Mouse (Mus musculus): ENCODE results near the gene Ern2. TPM values are rescaled to one million over a fixed set of nuclear protein-coding genes. Genes with fewer than 3 reads are reported as not detected.
A peak's percentile ranks its signal among the peaks of the same experiment; 100 is the strongest.

Gene Ern2
- polyA plus RNA-seq, 1 experiment from 2014 or later: 1.0 TPM

GRCm38 (mm10) chr7:122137071-122137470 is 48.9 kb downstream of the Ern2 start:
- H3K9ac ChIP-seq: no peak overlapping the region
- H3K9me3 ChIP-seq (ENCODE audit: control insufficient read depth, low read length): no peaks in the 10 kb centered on the region
- ATAC-seq (ENCODE audit: low FRiP score): no peak
- H3K27ac ChIP-seq: no peak overlapping the region
- H3K4me1 ChIP-seq (replicated peaks; ENCODE audit: control insufficient read depth, insufficient read depth, low read length): peaks cover 6% of the 10 kb centered on the region
- no peak for DNase-seq (ENCODE audit: low spot score)
- H3K36me3 ChIP-seq (replicated peaks; ENCODE audit: control insufficient read depth, insufficient read depth): peaks cover 79% of the 10 kb centered on the region
- no peaks in the 10 kb centered on the region for H3K27me3 ChIP-seq (ENCODE audit: control insufficient read depth, insufficient read depth, low read length)
- H3K4me3 ChIP-seq (replicated peaks; ENCODE audit: low read length): no peak overlapping the region
- no peak overlapping the region for H3K4me2 ChIP-seq (replicated peaks)

GRCm38 (mm10) chr7:122135070-122135469 is 50.9 kb downstream of the Ern2 start:
- Histone ChIP-seq H3K4me3 (replicated peaks; ENCODE audit: low read length) (no peak overlapping the region), H3K9me3 (ENCODE audit: control insufficient read depth, low read length) (no peaks in the 10 kb centered on the region), H3K27ac (no peak overlapping the region), H3K4me2 (replicated peaks) (no peak overlapping the region), H3K4me1 (replicated peaks; ENCODE audit: control insufficient read depth, insufficient read depth, low read length) (peaks cover 6% of the 10 kb centered on the region), H3K27me3 (ENCODE audit: control insufficient read depth, insufficient read depth, low read length) (no peaks in the 10 kb centered on the region), H3K36me3 (replicated peaks; ENCODE audit: control insufficient read depth, insufficient read depth) (peaks cover 59% of the 10 kb centered on the region), H3K9ac (no peak overlapping the region)
- DNase-seq (ENCODE audit: low spot score) (no peak), ATAC-seq (ENCODE audit: low FRiP score) (no peak)
- 75% methylated on average over 10 of the region's 10 CpGs for WGBS

- Histone ChIP-seq H3K9me3 (ENCODE audit: control insufficient read depth, low read length) (no peaks in the 10 kb centered on the region), H3K36me3 (replicated peaks; ENCODE audit: control insufficient read depth, insufficient read depth) (peaks cover 43% of the 10 kb centered on the region)
- ATAC-seq (ENCODE audit: low FRiP score): no peak
These were observed 52.7 kb downstream of the Ern2 start for GRCm38 (mm10) chr7:122133338-122133625.

GRCm38 (mm10) chr7:122132497-122133337 is 53.3 kb downstream of the Ern2 start, which contains the start of the genes Palb2 and Dctn5:
Gene Palb2, minus strand, starts transcription at chr7:122132985.
Gene Dctn5, plus strand, starts transcription at chr7:122133041.
- Histone ChIP-seq H3K27ac (peak within 1 kb of the TSS; percentile 53; the same call in 1 of the 2 replicates), H3K9ac (peak within 1 kb of the TSS; percentile 87), H3K36me3 (replicated peaks; ENCODE audit: control insufficient read depth, insufficient read depth) (peaks cover 43% of the 10 kb centered on the region), H3K9me3 (ENCODE audit: control insufficient read depth, low read length) (no peaks in the 10 kb centered on the region), H3K27me3 (ENCODE audit: control insufficient read depth, insufficient read depth, low read length) (no peaks in the 10 kb centered on the region), H3K4me1 (replicated peaks; ENCODE audit: control insufficient read depth, insufficient read depth, low read length) (peaks cover 6% of the 10 kb centered on the region), H3K4me2 (replicated peaks) (peak within 1 kb of the TSS; percentile 85), H3K4me3 (replicated peaks; ENCODE audit: low read length) (peak within 1 kb of the TSS; percentile 73)
- peak; percentile 96 for ATAC-seq (ENCODE audit: low FRiP score)
- DNase-seq (ENCODE audit: low spot score): peak; percentile 99
- 0% methylated on average over 54 of the region's 54 CpGs for WGBS

More at GRCm38 (mm10) chr7:122133338-122133625, 52.7 kb downstream of the Ern2 start:
- H3K27me3 ChIP-seq (ENCODE audit: control insufficient read depth, insufficient read depth, low read length): no peaks in the 10 kb centered on the region
- H3K9ac ChIP-seq: peak overlapping the region; percentile 87
- peak overlapping the region; percentile 73 for H3K4me3 ChIP-seq (replicated peaks; ENCODE audit: low read length)
- peak overlapping the region; percentile 80 for H3K4me2 ChIP-seq (replicated peaks)
- no peak for DNase-seq (ENCODE audit: low spot score)
- peaks cover 6% of the 10 kb centered on the region for H3K4me1 ChIP-seq (replicated peaks; ENCODE audit: control insufficient read depth, insufficient read depth, low read length)
- H3K27ac ChIP-seq: peak overlapping the region; percentile 53; the same call in 1 of the 2 replicates
- WGBS: 22% methylated on average over 8 of the region's 8 CpGs

GRCm38 (mm10) chr7:122131834-122132233 is 54.2 kb downstream of the Ern2 start:
- Histone ChIP-seq H3K36me3 (replicated peaks; ENCODE audit: control insufficient read depth, insufficient read depth) (peaks cover 40% of the 10 kb centered on the region), H3K4me2 (replicated peaks) (peak overlapping the region; percentile 85), H3K9me3 (ENCODE audit: control insufficient read depth, low read length) (no peaks in the 10 kb centered on the region), H3K9ac (no peak overlapping the region), H3K4me3 (replicated peaks; ENCODE audit: low read length) (peak overlapping the region; percentile 73), H3K4me1 (replicated peaks; ENCODE audit: control insufficient read depth, insufficient read depth, low read length) (peaks cover 6% of the 10 kb centered on the region), H3K27ac (no peak overlapping the region), H3K27me3 (ENCODE audit: control insufficient read depth, insufficient read depth, low read length) (no peaks in the 10 kb centered on the region)
- no peak for DNase-seq (ENCODE audit: low spot score)
- ATAC-seq (ENCODE audit: low FRiP score): no peak

GRCm38 (mm10) chr7:122126946-122127345 is 59.1 kb downstream of the Ern2 start:
- Histone ChIP-seq H3K4me2 (replicated peaks) (no peak overlapping the region), H3K4me3 (replicated peaks; ENCODE audit: low read length) (no peak overlapping the region), H3K9me3 (ENCODE audit: control insufficient read depth, low read length) (no peaks in the 10 kb centered on the region), H3K4me1 (replicated peaks; ENCODE audit: control insufficient read depth, insufficient read depth, low read length) (no peaks in the 10 kb centered on the region), H3K9ac (no peak overlapping the region), H3K27me3 (ENCODE audit: control insufficient read depth, insufficient read depth, low read length) (no peaks in the 10 kb centered on the region), H3K27ac (no peak overlapping the region), H3K36me3 (replicated peaks; ENCODE audit: control insufficient read depth, insufficient read depth) (peaks cover 39% of the 10 kb centered on the region)
- ATAC-seq (ENCODE audit: low FRiP score): no peak
- WGBS: 96% methylated on average over 11 of the region's 11 CpGs
- DNase-seq (ENCODE audit: low spot score): no peak

- ATAC-seq (ENCODE audit: low FRiP score) (no peak), DNase-seq (ENCODE audit: low spot score) (no peak)
- no peaks in the 10 kb centered on the region for H3K27me3 ChIP-seq (ENCODE audit: control insufficient read depth, insufficient read depth, low read length)
- no peaks in the 10 kb centered on the region for H3K4me1 ChIP-seq (replicated peaks; ENCODE audit: control insufficient read depth, insufficient read depth, low read length)
- 82% methylated on average over 8 of the region's 8 CpGs for WGBS
- no peaks in the 10 kb centered on the region for H3K9me3 ChIP-seq (ENCODE audit: control insufficient read depth, low read length)
- H3K27ac ChIP-seq: no peak overlapping the region
- H3K4me3 ChIP-seq (replicated peaks; ENCODE audit: low read length): no peak overlapping the region
- H3K9ac ChIP-seq: no peak overlapping the region
- H3K36me3 ChIP-seq (replicated peaks; ENCODE audit: control insufficient read depth, insufficient read depth): peaks cover 41% of the 10 kb centered on the region
- H3K4me2 ChIP-seq (replicated peaks): no peak overlapping the region
These were observed 60.4 kb downstream of the Ern2 start for GRCm38 (mm10) chr7:122125636-122126035.

- no peak for DNase-seq (ENCODE audit: low spot score)
- H3K36me3 ChIP-seq (replicated peaks; ENCODE audit: control insufficient read depth, insufficient read depth): peaks cover 41% of the 10 kb centered on the region
- no peak overlapping the region for H3K27ac ChIP-seq
- no peaks in the 10 kb centered on the region for H3K9me3 ChIP-seq (ENCODE audit: control insufficient read depth, low read length)
- H3K9ac ChIP-seq: no peak overlapping the region
- no peaks in the 10 kb centered on the region for H3K27me3 ChIP-seq (ENCODE audit: control insufficient read depth, insufficient read depth, low read length)
- no peak overlapping the region for H3K4me2 ChIP-seq (replicated peaks)
- H3K4me1 ChIP-seq (replicated peaks; ENCODE audit: control insufficient read depth, insufficient read depth, low read length): no peaks in the 10 kb centered on the region
- 91% methylated on average over 4 of the region's 4 CpGs for WGBS
- ATAC-seq (ENCODE audit: low FRiP score): no peak
- H3K4me3 ChIP-seq (replicated peaks; ENCODE audit: low read length): no peak overlapping the region
These were observed 62.5 kb downstream of the Ern2 start for GRCm38 (mm10) chr7:122123518-122123917.
